Mouse (Mus musculus): ENCODE measurements around the gene Hoxd8.

The Hoxd8 gene

GRCm38 (mm10) chr2:74699664-74700545 lies 4.5 kb upstream of the Hoxd8 start:
- no peak for DNase-seq

GRCm38 (mm10) chr2:74700546-74701112 lies 3.8 kb upstream of the Hoxd8 start:
- no peak for DNase-seq

GRCm38 (mm10) chr2:74701949-74702819 lies 2.2 kb upstream of the Hoxd8 start:
- peak; percentile 84 for DNase-seq

GRCm38 (mm10) chr2:74702820-74703219 lies 1.6 kb upstream of the Hoxd8 start:
- no peak for DNase-seq

GRCm38 (mm10) chr2:74703317-74703716 lies 1.1 kb upstream of the Hoxd8 start:
- DNase-seq: no peak

- DNase-seq: no peak
These were observed 559 bp upstream of the Hoxd8 start for GRCm38 (mm10) chr2:74703720-74704392.

- no peak for DNase-seq
These were observed 618 bp downstream of the Hoxd8 start for GRCm38 (mm10) chr2:74704999-74705466.

- DNase-seq: no peak
These were observed 1.2 kb downstream of the Hoxd8 start for GRCm38 (mm10) chr2:74705467-74706089.

GRCm38 (mm10) chr2:74706393-74706960 lies 2.1 kb downstream of the Hoxd8 start:
- DNase-seq: no peak

GRCm38 (mm10) chr2:74707599-74707998 lies 3.2 kb downstream of the Hoxd8 start:
- DNase-seq: no peak

GRCm38 (mm10) chr2:74708676-74709075 lies 4.3 kb downstream of the Hoxd8 start:
- DNase-seq: no peak

- no peak for DNase-seq
These were observed 5.3 kb downstream of the Hoxd8 start for GRCm38 (mm10) chr2:74709465-74710419.

GRCm38 (mm10) chr2:74710929-74711543 lies 6.6 kb downstream of the Hoxd8 start:
- no peak for DNase-seq

- DNase-seq: no peak
These were observed 7.6 kb downstream of the Hoxd8 start, which contains the start of the genes Hoxd3 and Hoxd4 for GRCm38 (mm10) chr2:74711721-74712621. Hoxd3 (plus strand) TSS chr2:74711927. Hoxd4 (plus strand) TSS chr2:74711929.

GRCm38 (mm10) chr2:74713239-74714150 lies 9.1 kb downstream of the Hoxd8 start:
- DNase-seq: no peak

- no peak for DNase-seq
These were observed 9.9 kb downstream of the Hoxd8 start for GRCm38 (mm10) chr2:74714156-74714789.

GRCm38 (mm10) chr2:74714881-74715280 lies 10.5 kb downstream of the Hoxd8 start:
- no peak for DNase-seq

Measured in right cerebral cortex, postnatal 14 days (tissue).